ENCODE assay signal across 10 mouse cellular contexts in the genomic region with DNA sequence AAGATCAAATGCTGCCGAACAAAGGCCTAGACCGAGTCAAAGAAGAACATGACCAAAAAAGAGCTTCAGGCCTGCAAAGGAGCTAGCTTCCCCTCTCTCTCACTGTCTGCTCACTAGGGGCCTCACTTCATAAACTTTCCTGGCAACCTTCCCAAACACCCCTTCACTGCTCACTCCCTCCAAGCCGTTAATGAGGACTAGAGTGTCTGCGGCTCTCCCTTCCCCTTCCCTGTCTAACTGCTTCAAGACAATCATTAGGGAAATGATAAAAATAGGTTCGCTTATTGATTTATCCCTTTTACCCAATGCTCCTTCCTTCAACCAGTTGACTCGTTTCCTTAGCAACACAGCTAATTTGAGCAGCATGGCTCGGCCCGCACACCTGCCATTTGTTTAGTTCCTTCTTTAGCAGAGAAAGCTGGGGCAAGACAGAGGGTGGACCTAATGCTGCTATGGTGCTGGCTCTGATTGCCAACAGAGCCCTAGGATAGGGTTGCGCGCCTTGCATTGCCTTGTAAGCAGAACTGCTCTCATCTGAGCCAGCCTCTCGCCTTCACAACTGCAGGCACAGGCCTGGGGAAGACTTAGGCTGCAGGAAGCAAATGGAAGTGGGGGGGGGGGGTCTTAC.
DNase-seq lines count a peak whose midpoint lies in the region; ATAC-seq and TF ChIP-seq lines count a peak whose summit lies in the region.
"Had no signal": no experiment of that assay in that cellular context is flagged by ENCODE, and none has a peak within 500 bp of the region (broad histone marks: within the 10 kb centered on the region; RNA-seq: fewer than 3 reads in every experiment).

No protein-coding gene starts in this region.

- H3K4me3 ChIP-seq in forebrain, embryonic 11.5 days (ENCODE audit: low read depth, low read length), result no peak overlapping the region
- H3K4me3 ChIP-seq in hindbrain, postnatal 0 days (ENCODE audit: low read length), result no peak overlapping the region

- no peak for TF ChIP-seq CTCF in hindbrain, postnatal 0 days (IDR thresholded peaks at IDR 0.05; ENCODE audit: low read depth)

- no peaks in the 10 kb centered on the region for H3K27me3 ChIP-seq in forebrain, embryonic 11.5 days (ENCODE audit: control insufficient read depth, insufficient read depth, low read length)
- H3K27me3 ChIP-seq in hindbrain, postnatal 0 days (ENCODE audit: insufficient read depth, low read length), result no peaks in the 10 kb centered on the region

- H3K9me3 ChIP-seq in forebrain, embryonic 11.5 days (ENCODE audit: control insufficient read depth, low read length), result no peaks in the 10 kb centered on the region
- no peaks in the 10 kb centered on the region for H3K9me3 ChIP-seq in hindbrain, postnatal 0 days (ENCODE audit: low read length)

- no peak overlapping the region for H3K27ac ChIP-seq in forebrain, embryonic 11.5 days (ENCODE audit: low read depth, low read length)
- no peak overlapping the region for H3K27ac ChIP-seq in hindbrain, postnatal 0 days

- DNase-seq in retina, postnatal 1 day, result peak; percentile 83
- DNase-seq in retina, embryonic 14.5 days (ENCODE audit: low spot score), result no peak
- DNase-seq in forebrain, embryonic 11.5 days (ENCODE audit: low spot score), result no peak
- DNase-seq in hindbrain, postnatal 0 days (ENCODE audit: low spot score), result peak; percentile 59
- peak; percentile 10 for DNase-seq in skeletal muscle tissue, adult 2 months (ENCODE audit: low read depth, low spot score)
- no peak for DNase-seq in left cerebral cortex, postnatal 4 days
- DNase-seq in yolk sac, embryonic 10.5 days (ENCODE audit: low spot score), result no peak
- DNase-seq in left cerebral cortex, adult 11 months (ENCODE audit: low spot score), result no peak
- DNase-seq: heart, postnatal 36 days; right cerebral cortex, postnatal 14 days had no signal

- ATAC-seq in forebrain, embryonic 11.5 days (replicated peaks; ENCODE audit: low FRiP score), result peak; percentile 86
- ATAC-seq in hindbrain, postnatal 0 days, result peak; percentile 38; the same call in 1 of the 2 replicates

- H3K9ac ChIP-seq in forebrain, embryonic 11.5 days (ENCODE audit: low read length), result no peak overlapping the region
- no peak overlapping the region for H3K9ac ChIP-seq in hindbrain, postnatal 0 days (replicated peaks; ENCODE audit: low read length)

- intact Hi-C loops in left cerebral cortex, postnatal 4 days (cut with DNase I), result no loop called here

- no peaks in the 10 kb centered on the region for H3K36me3 ChIP-seq in forebrain, embryonic 11.5 days (ENCODE audit: control insufficient read depth, insufficient read depth, low read length)
- H3K36me3 ChIP-seq in hindbrain, postnatal 0 days (ENCODE audit: insufficient read depth, low read length), result 0 out of 2 replicates have a peak, but pooled peaks cover 6% of the 10 kb centered on the region

- H3K4me1 ChIP-seq in forebrain, embryonic 11.5 days (replicated peaks; ENCODE audit: control insufficient read depth, insufficient read depth, low read length), result 0 out of 2 replicates have a peak, but pooled peaks cover 3% of the 10 kb centered on the region
- peaks cover 7% of the 10 kb centered on the region; the same call in 1 of the 2 replicates for H3K4me1 ChIP-seq in hindbrain, postnatal 0 days (ENCODE audit: insufficient read depth, low read length)

- WGBS in forebrain, embryonic 11.5 days, result 61% methylated on average over 11 of the region's 11 CpGs
- WGBS in hindbrain, postnatal 0 days, result 44% methylated on average over 11 of the region's 11 CpGs

- no peak overlapping the region for H3K4me2 ChIP-seq in forebrain, embryonic 11.5 days (ENCODE audit: low read depth, low read length, severe bottlenecking)
- H3K4me2 ChIP-seq in hindbrain, postnatal 0 days (ENCODE audit: low read depth, low read length), result no peak overlapping the region

Comparison
In these comparisons a context has a peak if more than half of its experiments do, and no peak if none do; other contexts are left out.
1. DNase-seq: peak in retina, postnatal 1 day (single experiment), hindbrain, postnatal 0 days (single experiment) and skeletal muscle tissue, adult 2 months (single experiment); none in retina, embryonic 14.5 days (single experiment), forebrain, embryonic 11.5 days (single experiment), left cerebral cortex, postnatal 4 days (single experiment), yolk sac, embryonic 10.5 days (single experiment) and left cerebral cortex, adult 11 months (single experiment).